Mouse (Mus musculus) hindbrain, embryonic 15.5 days (tissue): ENCODE results near the gene Suox. TPM values are rescaled to one million over a fixed set of nuclear protein-coding genes. Genes with fewer than 3 reads are reported as not detected.

ENCODE experiments used
- ATAC-seq: fragments of 200-750 bp; cut with Nextera tagmentation; 2 replicates; pipeline ENCODE4 v1.8.0; 2017; ENCODE audit warnings: low read depth, moderate number of reproducible peaks, moderate TSS enrichment; ENCODE audit not compliant: low FRiP score
- H3K27ac ChIP-seq: fragments of 300-500 bp; sonication (generic); replicated peaks from 2 replicates; pipeline ENCODE4 v1.5.1; 2015; ENCODE audit warnings: mild to moderate bottlenecking, inconsistent platforms
- H3K27me3 ChIP-seq: fragments of 300-500 bp; sonication (generic); 2 replicates; pipeline ENCODE4 v1.6.1; 2015; ENCODE audit warnings: control low read depth, inconsistent platforms
- H3K36me3 ChIP-seq: fragments of 300-500 bp; sonication (generic); 2 replicates; pipeline ENCODE4 v1.6.1; 2015; ENCODE audit warnings: control low read depth, inconsistent platforms
- H3K4me1 ChIP-seq: fragments of 300-500 bp; sonication (generic); replicated peaks from 2 replicates; pipeline ENCODE4 v1.6.1; 2015; ENCODE audit warnings: control low read depth, inconsistent platforms
- H3K4me2 ChIP-seq: fragments of 300-500 bp; sonication (generic); 2 replicates; pipeline ENCODE4 v1.6.1; 2015; ENCODE audit warnings: moderate library complexity, mild to moderate bottlenecking, inconsistent platforms
- H3K4me3 ChIP-seq: fragments of 300-500 bp; sonication (generic); 2 replicates; pipeline ENCODE4 v1.5.1; 2015; ENCODE audit warnings: mild to moderate bottlenecking, inconsistent platforms
- H3K9ac ChIP-seq: fragments of 300-500 bp; sonication (generic); 2 replicates; pipeline ENCODE4 v1.6.1; 2015; ENCODE audit warnings: inconsistent platforms
- H3K9me3 ChIP-seq: fragments of 300-500 bp; sonication (generic); 2 replicates; pipeline ENCODE4 v1.6.1; 2016; ENCODE audit warnings: control low read depth, inconsistent platforms
- WGBS: fragments of 180-500 bp; shearing (Covaris S2); methylation state at CpG from one replicate; pipeline ENCODE4 v1.1.7; 2015; 5-methylcytosine and 5-hydroxymethylcytosine counted together
- polyA plus RNA-seq: library from polyadenylated mRNA; unstranded; fragments of >200 nt; fragmentation: Nextera tagmentation; extraction: Ambion mirVana; gene quantifications from 2 replicates; pipeline ENCODE4 v1.2.1, GENCODE M21; 2015

The Suox gene
- polyA plus RNA-seq, 1 experiment from 2014 or later, result 14.5 TPM

DNA sequence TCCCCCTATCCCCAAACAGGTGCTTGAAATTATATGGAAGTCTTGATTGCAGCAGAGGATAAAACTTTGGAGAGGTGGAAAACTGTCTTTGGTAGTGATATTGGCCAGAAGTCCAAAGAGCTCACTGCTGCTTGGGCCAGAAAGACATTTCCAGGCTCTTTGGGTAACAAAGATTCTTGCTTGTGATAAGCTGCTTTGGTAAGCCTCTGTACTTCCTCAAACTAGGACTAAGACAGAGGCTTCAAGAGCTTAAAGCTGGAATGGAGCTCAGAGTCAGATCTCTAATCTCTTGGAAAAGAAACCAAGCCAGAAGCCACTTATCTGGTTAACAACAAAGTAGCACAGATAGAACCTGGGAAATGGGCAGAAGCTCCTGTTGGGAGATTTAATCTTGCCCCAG lies 11.4 kb downstream of the Suox start:
- Histone ChIP-seq H3K36me3 (no peaks in the 10 kb centered on the region), H3K27me3 (no peaks in the 10 kb centered on the region), H3K9ac (no peak overlapping the region), H3K4me2 (no peak overlapping the region), H3K4me3 (no peak overlapping the region), H3K27ac (no peak overlapping the region), H3K9me3 (no peaks in the 10 kb centered on the region), H3K4me1 (peaks cover under 1% of the 10 kb centered on the region; the same call in 1 of the 2 replicates)
- ATAC-seq, result no peak

DNA sequence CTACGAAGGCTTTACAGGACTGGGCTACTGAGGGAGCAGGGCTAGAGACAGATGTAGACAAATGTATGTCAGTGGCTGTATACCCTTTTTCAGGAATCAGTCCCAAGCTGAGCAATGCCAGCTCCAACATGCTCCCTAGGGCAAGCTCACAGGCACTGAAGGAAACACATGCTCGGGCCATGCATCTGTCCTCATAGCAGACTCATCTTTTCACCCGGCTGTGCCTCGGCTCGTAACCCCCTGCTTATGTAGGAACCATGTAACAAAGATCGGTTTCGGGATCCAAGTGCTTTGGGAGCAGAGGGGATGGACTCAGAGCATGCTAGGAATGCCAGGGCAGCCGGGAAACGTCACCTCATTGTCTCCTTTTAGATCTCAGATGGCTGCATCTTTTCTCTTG lies 14.4 kb downstream of the Suox start:
- Histone ChIP-seq H3K27ac (no peak overlapping the region), H3K36me3 (no peaks in the 10 kb centered on the region), H3K9ac (no peak overlapping the region), H3K27me3 (no peaks in the 10 kb centered on the region), H3K9me3 (no peaks in the 10 kb centered on the region), H3K4me3 (no peak overlapping the region), H3K4me2 (no peak overlapping the region), H3K4me1 (no peaks in the 10 kb centered on the region)
- WGBS, result 45% methylated on average over 9 of the region's 9 CpGs
- no peak for ATAC-seq

- no peaks in the 10 kb centered on the region for H3K36me3 ChIP-seq
- no peaks in the 10 kb centered on the region for H3K9me3 ChIP-seq
- no peak overlapping the region for H3K27ac ChIP-seq
- H3K4me2 ChIP-seq, result no peak overlapping the region
- 59% methylated on average over 9 of the region's 9 CpGs for WGBS
- H3K9ac ChIP-seq, result no peak overlapping the region
- H3K4me3 ChIP-seq, result no peak overlapping the region
- ATAC-seq, result no peak
- H3K27me3 ChIP-seq, result no peaks in the 10 kb centered on the region
- H3K4me1 ChIP-seq, result no peaks in the 10 kb centered on the region
Observed at GRCm38 (mm10) chr10:128657844-128658243, 16.0 kb downstream of the Suox start.

- Histone ChIP-seq H3K4me1 (no peaks in the 10 kb centered on the region), H3K4me2 (no peak overlapping the region), H3K27me3 (no peaks in the 10 kb centered on the region), H3K27ac (no peak overlapping the region), H3K36me3 (no peaks in the 10 kb centered on the region), H3K9me3 (no peaks in the 10 kb centered on the region), H3K9ac (no peak overlapping the region), H3K4me3 (no peak overlapping the region)
- 97% methylated on average over 1 of the region's 1 CpGs for WGBS
- no peak for ATAC-seq
Observed at GRCm38 (mm10) chr10:128656731-128657130, 17.1 kb downstream of the Suox start.

DNA sequence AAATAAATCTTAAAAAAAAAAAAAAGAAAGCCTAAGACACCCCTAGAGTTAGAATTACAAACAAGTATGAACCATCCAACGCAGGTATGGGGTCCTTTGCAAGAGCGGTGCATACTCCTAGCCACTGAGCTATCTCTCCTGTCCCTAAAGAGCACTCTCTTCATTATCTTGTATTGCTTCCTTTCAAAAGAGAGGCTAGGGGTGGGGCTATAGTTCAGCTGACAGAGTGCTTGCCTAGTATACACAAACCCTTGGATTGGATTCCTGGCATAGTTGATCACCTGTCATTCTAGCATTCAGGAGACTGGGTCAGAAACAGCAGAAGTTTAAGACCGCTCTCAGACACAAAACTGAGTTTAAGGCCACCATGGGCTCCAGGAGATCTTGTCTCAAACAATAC lies 18.6 kb downstream of the Suox start:
- no peaks in the 10 kb centered on the region for H3K4me1 ChIP-seq
- 88% methylated on average over 3 of the region's 3 CpGs for WGBS
- no peak overlapping the region for H3K4me3 ChIP-seq
- H3K4me2 ChIP-seq, result no peak overlapping the region
- ATAC-seq, result no peak
- H3K9me3 ChIP-seq, result no peaks in the 10 kb centered on the region
- H3K9ac ChIP-seq, result no peak overlapping the region
- no peak overlapping the region for H3K27ac ChIP-seq
- H3K27me3 ChIP-seq, result no peaks in the 10 kb centered on the region
- H3K36me3 ChIP-seq, result no peaks in the 10 kb centered on the region

DNA sequence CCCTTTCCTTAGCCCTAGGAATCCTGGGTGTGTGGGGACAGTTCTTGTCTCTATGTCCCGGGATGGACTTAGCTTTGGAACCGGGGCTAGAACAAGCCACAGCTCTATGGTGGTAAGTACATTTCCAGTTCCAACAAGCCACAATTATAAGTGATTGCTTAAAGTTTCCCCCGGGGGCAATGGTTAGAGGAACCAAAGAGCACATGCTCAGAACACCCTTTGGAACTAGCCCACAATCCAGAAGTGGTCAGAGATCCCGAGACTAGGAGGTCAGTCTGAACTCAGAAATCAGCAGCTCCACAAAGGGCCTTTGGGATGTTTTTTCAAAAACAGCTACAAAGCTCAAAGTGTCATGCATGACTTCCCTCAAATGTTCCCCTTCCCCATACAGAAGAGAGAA lies 20.0 kb downstream of the Suox start:
- no peaks in the 10 kb centered on the region for H3K9me3 ChIP-seq
- no peak overlapping the region for H3K27ac ChIP-seq
- H3K4me2 ChIP-seq, result no peak overlapping the region
- H3K9ac ChIP-seq, result no peak overlapping the region
- no peaks in the 10 kb centered on the region for H3K4me1 ChIP-seq
- no peak overlapping the region for H3K4me3 ChIP-seq
- ATAC-seq, result no peak
- H3K27me3 ChIP-seq, result no peaks in the 10 kb centered on the region
- H3K36me3 ChIP-seq, result no peaks in the 10 kb centered on the region
- 75% methylated on average over 4 of the region's 4 CpGs for WGBS

- peaks cover under 1% of the 10 kb centered on the region; the same call in 1 of the 2 replicates for H3K36me3 ChIP-seq
- H3K4me3 ChIP-seq, result peak overlapping the region; percentile 70
- ATAC-seq, result peak; percentile 81
- H3K9ac ChIP-seq, result peak overlapping the region; percentile 43
- 5% methylated on average over 12 of the region's 13 CpGs for WGBS
- H3K9me3 ChIP-seq, result no peaks in the 10 kb centered on the region
- H3K27ac ChIP-seq, result peak overlapping the region; percentile 96
- H3K4me1 ChIP-seq, result peaks cover 35% of the 10 kb centered on the region
- H3K27me3 ChIP-seq, result no peaks in the 10 kb centered on the region
- peak overlapping the region; percentile 61 for H3K4me2 ChIP-seq
Observed at GRCm38 (mm10) chr10:128646139-128647089, 27.5 kb downstream of the Suox start.

- under 1% methylated on average over 32 of the region's 36 CpGs for WGBS
- H3K4me3 ChIP-seq, result peak within 1 kb of the TSS; percentile 70
- peaks cover 11% of the 10 kb centered on the region for H3K36me3 ChIP-seq
- H3K9me3 ChIP-seq, result no peaks in the 10 kb centered on the region
- H3K27me3 ChIP-seq, result no peaks in the 10 kb centered on the region
- peaks cover 40% of the 10 kb centered on the region for H3K4me1 ChIP-seq
- peak; percentile 79 for ATAC-seq
- H3K27ac ChIP-seq, result peak within 1 kb of the TSS; percentile 96
- peak within 1 kb of the TSS; percentile 61 for H3K4me2 ChIP-seq
- peak within 1 kb of the TSS; percentile 79 for H3K9ac ChIP-seq
Observed at GRCm38 (mm10) chr10:128645111-128646011, 28.5 kb downstream of the Suox start, which contains the start of gene Ikzf4. Ikzf4 (minus strand) TSS chr10:128645991.

DNA sequence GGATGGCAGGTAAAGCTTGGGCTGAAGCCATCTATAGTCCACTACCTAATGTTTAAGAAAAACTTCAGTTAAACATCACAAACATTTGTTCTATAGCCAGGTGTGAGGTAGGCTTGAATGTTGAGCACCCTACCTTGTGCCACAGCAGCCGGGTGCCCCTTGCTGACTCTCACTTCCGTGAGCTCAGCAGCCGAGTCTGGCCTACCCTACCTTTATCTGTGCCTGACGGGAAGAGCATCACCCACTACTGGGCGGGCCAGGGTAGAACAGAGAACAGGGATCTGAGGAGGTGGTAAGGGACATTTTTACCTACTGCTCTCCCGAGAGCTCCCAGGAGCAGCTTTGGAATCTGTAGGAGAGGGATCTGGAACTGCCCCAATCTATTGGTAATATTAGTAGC lies 31.1 kb downstream of the Suox start:
- peaks cover 40% of the 10 kb centered on the region for H3K4me1 ChIP-seq
- H3K4me2 ChIP-seq, result peak overlapping the region; percentile 61; the same call in 1 of the 2 replicates
- H3K9ac ChIP-seq, result no peak overlapping the region
- H3K9me3 ChIP-seq, result no peaks in the 10 kb centered on the region
- no peak overlapping the region for H3K27ac ChIP-seq
- no peak for ATAC-seq
- 94% methylated on average over 6 of the region's 6 CpGs for WGBS
- H3K4me3 ChIP-seq, result no peak overlapping the region
- H3K36me3 ChIP-seq, result peaks cover 30% of the 10 kb centered on the region
- no peaks in the 10 kb centered on the region for H3K27me3 ChIP-seq

- Histone ChIP-seq H3K27me3 (no peaks in the 10 kb centered on the region), H3K4me2 (no peak overlapping the region), H3K4me1 (peaks cover 34% of the 10 kb centered on the region), H3K9me3 (no peaks in the 10 kb centered on the region), H3K36me3 (peaks cover 32% of the 10 kb centered on the region), H3K27ac (no peak overlapping the region), H3K4me3 (no peak overlapping the region), H3K9ac (no peak overlapping the region)
- no peak for ATAC-seq
- 79% methylated on average over 7 of the region's 7 CpGs for WGBS
Observed at GRCm38 (mm10) chr10:128641871-128642270, 32.0 kb downstream of the Suox start.

DNA sequence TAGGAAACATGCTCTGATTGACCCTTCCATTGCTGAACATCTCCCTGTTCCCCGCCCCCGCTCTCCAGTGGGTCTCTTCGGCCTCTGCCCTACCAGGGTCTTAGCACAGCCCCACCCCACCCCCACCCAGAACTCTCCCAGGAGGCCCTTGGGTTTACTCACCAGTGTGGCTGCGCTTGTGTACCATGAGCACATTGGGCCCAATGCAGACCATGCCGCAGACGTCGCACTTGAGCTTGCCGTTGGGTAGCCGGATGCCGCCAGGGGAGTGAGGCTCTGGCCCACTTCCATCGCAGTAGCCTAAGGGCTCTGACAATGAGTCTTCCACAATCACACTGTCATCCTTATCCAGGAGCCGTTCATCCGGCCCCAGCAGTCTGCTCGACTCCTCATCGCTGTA lies 33.0 kb downstream of the Suox start:
- no peaks in the 10 kb centered on the region for H3K9me3 ChIP-seq
- WGBS, result 91% methylated on average over 15 of the region's 15 CpGs
- H3K27me3 ChIP-seq, result no peaks in the 10 kb centered on the region
- no peak for ATAC-seq
- H3K4me2 ChIP-seq, result no peak overlapping the region
- no peak overlapping the region for H3K4me3 ChIP-seq
- no peak overlapping the region for H3K27ac ChIP-seq
- H3K36me3 ChIP-seq, result peaks cover 38% of the 10 kb centered on the region
- peaks cover 28% of the 10 kb centered on the region for H3K4me1 ChIP-seq
- no peak overlapping the region for H3K9ac ChIP-seq

DNA sequence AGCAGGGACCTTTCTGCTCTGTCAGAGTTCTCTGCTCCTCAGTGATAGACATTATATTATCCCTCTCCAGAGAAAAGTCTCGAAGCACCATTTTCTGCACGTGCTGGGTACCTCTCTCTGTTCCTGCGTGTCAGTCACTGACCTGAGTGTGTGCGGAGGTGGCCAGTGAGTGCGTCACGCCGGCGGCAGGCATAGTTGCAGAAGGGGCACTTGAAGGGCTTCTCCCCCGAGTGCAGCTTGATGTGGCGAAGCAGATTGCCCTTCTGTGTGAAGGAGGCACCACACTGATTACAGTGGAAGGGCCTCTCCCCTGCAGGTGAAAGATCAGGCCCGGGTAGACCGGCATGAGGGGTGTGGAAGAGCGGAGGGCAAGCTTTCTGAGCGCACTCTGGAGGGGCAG lies 33.9 kb downstream of the Suox start:
- ATAC-seq, result no peak
- Histone ChIP-seq H3K9ac (no peak overlapping the region), H3K27ac (no peak overlapping the region), H3K4me2 (no peak overlapping the region), H3K4me3 (no peak overlapping the region), H3K36me3 (peaks cover 46% of the 10 kb centered on the region), H3K4me1 (peaks cover 28% of the 10 kb centered on the region), H3K9me3 (no peaks in the 10 kb centered on the region), H3K27me3 (no peaks in the 10 kb centered on the region)
- WGBS, result 93% methylated on average over 14 of the region's 14 CpGs
